Mouse (Mus musculus) urinary bladder, postnatal 14 days (tissue): ENCODE data around the gene Cilp.

Experiments used
- DNase-seq: peaks from one replicate; pipeline ENCODE4 v3.0.0; 2021; ENCODE audit warnings: low spot score

Cilp gene

DNA sequence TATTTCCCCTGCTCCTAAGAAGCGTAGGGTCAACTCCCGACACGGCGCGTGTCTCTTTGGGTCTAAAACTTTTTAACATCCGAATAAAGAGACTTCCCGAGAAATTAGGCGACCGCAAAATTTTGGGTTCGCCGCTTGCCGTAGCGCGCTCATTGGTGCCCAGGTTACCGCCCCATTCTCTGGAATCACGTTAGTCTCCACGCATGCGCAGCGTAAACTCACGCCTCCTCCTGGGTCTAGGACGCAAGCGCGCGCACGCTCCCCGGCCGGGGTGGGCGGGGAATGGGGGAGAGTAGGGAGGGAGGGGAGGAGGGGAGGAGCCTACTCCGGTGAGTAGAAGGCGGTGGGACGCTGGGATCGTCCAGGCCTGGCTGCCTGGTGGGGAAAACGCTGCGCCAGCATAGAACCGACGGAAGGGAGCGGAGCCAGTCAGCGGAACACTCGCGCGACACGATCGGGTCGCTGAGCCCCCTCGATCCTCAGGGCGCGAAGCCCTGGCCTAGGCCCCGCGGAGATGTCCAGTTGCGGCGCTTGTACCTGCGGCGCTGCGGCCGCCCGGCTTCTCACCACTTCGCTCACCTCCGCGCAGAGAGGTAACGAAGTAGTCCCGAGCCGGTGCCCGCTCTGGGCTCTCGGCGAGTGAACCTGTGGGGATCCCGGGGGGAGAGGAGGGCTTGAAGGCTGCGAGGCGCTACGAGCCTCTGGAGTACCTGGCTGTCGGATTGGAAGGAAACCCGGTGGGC, 29.2 kb downstream of the Cilp start, which contains the start of gene Clpx:
Gene Clpx, plus strand, starts transcription at position 288 of the 743 bp plus-strand sequence.
- peak; percentile 99 for DNase-seq

DNA sequence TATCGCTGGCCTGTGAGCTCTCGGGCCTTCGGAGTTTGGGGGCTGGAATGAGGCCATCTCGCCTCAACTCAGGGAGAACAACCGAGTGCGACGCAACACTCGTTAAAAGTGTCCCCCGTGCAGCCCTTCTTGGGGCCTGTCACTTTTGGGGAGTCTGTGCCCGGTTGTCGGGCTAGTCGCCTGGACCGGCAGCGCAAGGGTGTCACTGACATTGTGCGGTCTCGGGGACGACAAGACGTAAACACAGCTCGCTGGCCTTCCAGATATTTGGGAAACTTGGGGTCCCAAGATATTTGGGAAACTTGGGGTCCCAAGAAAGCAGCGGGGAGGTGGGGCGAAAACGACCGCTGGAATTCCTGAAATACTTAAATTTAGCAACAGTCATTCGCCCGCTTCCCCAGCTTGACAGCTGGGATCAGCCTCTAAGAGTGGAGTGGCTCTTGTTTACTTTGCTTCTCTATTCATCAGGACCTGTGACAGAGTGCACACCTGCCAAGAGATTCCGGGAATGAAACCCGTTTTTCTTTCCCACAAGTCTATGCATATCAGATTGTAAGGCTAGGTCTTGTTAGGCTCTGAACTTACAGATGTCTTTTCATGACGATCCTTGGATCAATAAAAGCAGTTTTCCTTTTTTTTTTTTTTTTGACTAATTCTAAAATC, 29.9 kb downstream of the Cilp start:
- DNase-seq, result no peak

DNA sequence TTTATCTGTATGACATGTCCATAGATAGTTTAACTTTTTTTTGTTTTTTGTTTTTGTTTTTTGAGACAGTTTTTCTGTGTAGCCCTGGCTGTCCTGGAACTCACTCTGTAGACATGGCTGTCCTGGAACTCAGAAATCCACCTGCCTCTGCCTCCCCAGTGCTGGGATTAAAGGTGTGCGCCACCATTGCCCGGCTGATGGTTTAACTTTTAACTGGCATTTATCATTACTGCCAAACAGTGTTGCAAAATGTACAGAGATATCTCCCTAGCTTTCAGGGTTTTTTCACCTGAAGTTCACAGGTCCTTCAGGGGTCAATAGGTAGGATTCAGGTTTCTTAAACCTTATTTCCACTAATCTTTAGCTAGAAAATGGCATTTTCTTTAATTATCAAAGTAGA, 32.1 kb downstream of the Cilp start:
- DNase-seq, result no peak

DNA sequence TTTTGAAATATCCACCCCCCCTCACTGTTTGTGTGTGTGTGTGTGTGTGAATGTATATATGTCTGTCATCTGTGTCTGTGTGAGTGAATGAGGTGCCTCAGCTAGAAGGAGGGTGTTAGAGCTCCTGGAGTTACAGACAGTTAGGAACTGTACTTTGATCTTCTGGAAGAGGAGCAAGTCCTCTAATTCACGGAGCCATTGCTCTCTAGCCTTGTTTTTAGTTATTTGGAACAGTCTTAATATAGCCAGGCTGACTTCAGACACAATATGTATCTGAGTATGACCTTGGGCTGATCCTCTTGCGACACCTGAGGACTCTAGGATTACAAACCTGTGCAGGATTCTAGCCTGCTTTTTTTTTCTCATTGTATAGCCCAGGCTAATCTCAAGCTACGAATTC, 33.8 kb downstream of the Cilp start:
- no peak for DNase-seq

DNA sequence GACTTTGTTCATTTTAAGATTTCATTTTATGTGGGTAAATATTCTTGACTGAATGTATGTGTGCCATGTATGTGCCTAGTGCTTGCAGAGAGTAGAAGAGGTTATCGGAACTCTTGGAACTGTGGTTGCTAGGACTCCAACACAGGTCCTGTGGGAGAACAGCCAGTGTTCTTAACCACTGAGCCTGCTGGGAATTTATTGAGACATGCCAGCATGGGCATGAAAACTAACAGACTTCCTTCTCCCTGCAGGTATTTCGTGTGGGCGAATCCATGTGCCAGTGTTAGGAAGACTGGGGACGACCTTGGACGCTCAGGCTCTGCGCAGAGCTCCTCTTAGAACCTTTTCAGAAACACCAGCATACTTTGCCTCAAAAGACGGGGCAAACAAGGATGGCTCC, 34.7 kb downstream of the Cilp start:
- DNase-seq, result no peak

DNA sequence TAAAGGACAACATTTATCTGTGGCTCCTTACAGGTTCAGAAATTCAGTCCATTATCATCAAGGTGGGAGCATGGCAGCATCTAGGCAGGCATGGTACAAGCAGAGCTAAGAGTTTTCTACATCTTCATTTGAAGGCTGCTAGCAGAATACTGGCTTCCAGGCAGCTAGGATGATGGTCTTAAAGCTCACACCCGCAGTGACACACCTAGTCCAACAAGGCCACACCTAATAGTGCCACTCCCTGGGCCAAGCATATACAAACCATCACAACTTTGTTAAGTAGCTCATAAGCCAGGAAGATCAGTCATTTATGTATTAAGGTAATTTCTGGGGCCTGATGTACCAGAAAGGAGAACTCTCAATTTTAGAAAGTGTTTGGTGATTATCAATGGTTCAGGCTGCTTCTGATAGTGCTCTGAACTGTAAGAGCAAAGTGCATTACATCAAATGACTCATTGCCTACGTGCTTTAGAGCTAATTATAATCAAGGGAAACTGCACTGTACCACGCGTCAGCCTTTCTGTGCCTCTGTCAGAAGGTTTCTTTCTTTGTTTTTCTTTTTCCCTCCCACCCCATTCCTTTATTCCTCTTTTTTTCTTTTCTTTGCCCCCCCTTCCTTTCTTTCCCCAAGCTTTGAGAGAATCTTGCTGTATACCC, 37.5 kb downstream of the Cilp start:
- DNase-seq, result no peak

DNA sequence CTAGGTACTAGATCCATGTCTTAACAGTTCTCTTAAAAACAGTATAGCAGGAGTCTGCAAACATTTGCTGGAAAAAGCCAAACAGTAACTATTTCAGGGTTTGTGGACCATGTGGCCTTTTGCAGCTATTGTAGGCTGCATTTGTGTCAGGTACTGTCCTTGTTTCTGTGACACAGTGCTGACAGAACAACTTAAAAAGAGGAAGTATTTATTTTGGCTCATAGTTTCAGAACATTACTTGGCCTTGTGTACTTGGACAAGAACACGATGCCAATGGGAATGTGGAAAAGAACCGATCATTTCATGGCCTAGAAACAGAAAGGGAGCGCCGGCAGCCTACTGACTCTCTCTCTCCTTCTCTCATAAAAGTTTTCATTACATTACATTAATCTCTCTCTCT, 38.6 kb downstream of the Cilp start:
- no peak for DNase-seq

DNA sequence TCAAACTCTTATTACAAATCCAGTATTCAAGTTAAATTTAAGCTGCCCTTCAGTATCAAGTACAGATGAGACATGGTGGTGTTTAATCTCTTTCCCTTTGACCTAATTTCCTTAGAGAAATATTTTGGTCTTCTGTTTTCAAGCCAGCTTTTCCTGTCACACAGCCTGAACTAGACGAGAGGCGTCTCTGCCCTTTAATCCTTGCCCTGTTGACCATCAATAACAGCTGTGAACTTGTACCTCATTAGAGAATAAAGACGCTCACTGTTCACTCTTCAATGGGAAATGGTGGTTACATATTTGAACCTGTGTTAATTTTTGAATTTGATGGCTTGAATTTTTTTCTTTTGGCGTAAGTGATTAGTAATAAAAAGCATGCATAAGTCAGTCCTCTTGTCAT, 39.3 kb downstream of the Cilp start:
- no peak for DNase-seq

DNA sequence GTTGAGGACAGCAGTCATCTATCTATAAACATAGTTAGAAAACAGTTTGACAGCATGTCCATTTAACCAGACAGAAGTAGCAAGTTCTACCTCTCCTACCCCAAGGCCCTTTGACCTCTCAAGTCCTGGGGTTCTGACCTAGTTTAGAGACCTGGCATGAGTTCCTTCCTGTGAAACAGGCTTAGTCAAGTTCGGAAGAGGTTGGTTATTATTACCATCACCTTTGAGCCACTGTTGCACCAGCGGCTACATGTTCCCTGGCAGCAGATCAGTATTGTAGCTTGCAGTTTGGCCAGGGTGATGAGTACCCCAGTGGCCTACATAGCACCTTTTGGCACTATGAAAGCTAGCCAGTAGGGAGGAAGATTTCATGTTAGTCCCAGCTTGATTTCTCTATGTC, 41.7 kb downstream of the Cilp start:
- no peak for DNase-seq

DNA sequence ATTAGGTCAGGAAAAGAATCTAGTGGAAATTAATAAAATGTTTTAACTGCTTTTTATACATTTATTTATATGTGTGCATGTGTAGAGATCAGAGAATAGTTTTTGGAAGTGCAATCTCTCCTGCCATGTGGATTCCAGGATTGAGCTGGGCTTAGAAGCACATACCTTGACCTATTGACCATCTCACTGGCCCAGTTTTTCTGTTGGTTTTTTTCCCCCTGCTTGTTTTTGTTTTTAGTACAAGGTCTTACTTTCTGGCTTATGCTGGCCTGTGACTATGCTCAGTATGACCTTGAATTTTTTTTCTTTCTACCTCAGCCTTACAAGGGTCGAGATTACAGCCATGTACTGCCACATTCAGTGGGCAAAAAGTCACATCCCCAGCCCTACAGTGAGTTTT, 43.0 kb downstream of the Cilp start:
- DNase-seq, result no peak

DNA sequence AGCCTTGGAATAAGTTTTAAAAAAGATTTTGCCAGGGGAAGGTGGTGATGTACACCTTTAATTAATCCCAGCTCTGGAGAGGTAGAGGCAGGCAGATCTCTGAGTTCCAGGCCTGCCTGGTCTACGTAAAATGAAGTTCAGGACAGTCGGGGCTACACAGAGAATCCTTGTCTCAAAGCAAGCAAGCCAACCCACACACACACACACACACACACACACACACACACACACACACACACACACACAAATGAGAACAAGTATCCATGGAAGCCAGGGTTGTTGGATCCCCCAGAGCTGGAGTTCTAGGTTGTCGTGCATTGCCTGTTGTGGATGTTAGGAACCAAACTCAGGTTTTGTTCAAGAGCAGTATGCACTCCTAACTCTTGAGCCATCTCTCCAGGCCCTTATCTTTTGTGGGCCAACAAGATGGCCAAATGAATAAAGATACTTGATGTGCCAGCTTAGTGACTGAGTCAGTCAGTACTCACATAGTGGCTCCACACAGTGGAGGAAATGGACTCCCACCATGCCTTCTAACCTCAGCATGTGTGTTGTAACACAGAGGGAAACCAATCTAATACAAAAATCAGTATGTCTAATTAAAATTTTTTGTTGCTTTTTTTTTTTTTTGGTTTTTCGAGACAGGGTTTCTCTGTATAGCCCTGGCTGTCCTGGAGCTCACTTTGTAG, 47.8 kb downstream of the Cilp start:
- no peak for DNase-seq

DNA sequence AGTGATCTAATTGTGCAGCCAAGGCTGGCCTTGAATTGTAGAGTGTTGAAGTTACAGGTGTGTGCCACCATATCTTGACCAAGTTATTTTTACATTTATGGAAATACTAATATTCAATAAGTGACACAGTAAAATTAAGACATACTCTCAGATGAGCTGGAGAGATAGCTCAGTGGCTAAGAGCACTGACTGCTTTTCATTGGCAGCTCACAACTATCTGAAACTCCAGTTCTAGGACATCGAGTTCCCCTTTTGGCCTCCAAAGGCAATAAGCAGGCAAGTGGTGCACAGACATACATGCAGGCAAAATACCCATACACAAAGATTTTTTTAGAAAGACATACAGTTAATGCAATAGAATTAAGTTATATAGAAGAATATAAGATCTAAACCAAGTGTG, 48.9 kb downstream of the Cilp start:
- no peak for DNase-seq

DNA sequence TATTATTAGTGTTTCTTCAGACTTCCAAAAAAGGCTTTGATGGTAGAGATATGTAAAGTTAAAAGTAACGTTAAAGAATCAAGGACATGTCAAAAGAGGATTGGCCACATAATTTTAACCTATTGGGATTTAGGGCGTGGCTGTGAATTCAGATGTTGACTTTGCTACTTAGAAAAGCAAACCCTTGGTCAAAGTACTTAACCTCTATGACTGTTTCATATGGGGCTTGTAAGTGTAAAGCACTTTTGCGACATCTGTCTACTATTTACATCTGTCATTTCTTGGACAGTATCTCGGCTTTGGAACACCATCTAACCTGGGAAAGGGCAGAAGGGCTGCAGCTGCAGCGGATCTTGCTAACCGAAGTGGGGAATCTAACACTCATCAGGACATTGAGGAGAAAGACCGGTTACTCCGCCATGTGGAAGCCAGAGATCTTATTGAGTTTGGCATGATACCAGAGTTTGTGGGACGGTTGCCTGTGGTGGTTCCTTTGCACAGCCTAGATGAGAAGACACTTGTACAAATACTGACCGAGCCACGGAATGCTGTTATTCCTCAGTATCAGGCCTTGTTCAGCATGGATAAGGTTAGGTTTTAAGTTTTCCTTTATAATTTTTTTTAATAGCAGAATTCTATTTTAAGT, 57.4 kb downstream of the Cilp start:
- no peak for DNase-seq

DNA sequence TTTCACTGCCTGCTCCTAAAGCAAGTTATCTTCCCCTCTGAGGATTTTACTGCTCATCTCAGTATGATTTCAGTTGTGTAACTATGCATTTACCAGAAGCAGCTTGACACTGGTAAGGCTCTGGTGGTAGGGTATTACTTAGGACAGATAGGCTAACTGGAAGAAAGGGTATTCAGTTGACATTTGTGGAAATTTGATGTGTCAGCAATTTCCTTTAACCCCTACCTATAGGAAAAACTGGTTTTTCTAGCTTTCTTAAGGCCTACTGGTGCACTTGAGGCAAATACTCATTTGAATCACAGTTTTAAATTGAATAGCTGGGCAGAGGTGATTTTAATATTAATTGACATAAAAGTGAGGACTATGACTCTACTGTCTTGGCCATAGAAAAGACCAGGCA, 61.0 kb downstream of the Cilp start:
- DNase-seq, result no peak

DNA sequence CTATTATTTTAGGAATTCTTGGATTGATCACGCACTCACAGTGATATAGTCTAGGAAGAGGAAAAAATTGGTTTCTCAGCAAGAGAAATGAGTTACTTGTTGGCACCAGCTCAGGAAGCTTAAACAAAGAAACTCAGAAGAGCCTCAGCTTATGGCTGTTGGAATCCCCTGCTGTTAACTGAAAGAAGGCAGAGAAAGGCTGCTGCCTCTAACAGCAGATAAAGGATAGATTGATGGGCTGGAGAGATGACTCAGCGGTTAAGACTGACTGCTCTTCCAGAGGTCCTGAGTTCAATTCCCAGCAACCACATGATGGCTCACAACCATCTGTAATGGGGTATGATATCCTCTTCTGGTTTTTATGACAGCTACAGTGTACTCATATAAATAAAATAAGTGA, 62.4 kb downstream of the Cilp start:
- no peak for DNase-seq
